Mouse (Mus musculus): Measurements from ENCODE around the gene Kcnn4. TPM values are rescaled to one million over a fixed set of nuclear protein-coding genes. Genes with fewer than 3 reads are reported as not detected.

Kcnn4 gene
- polyA plus RNA-seq, 1 experiment from 2014 or later: 3.0 TPM

- Histone ChIP-seq H3K9me3 (ENCODE audit: control insufficient read depth, low read depth, low read length) (no peaks in the 10 kb centered on the region), H3K9ac (replicated peaks; ENCODE audit: low read depth, low read length) (no peak overlapping the region), H3K36me3 (ENCODE audit: control insufficient read depth, insufficient read depth, low read length) (peaks cover 5% of the 10 kb centered on the region; the same call in 1 of the 2 replicates), H3K27me3 (ENCODE audit: control insufficient read depth, insufficient read depth, low read length) (no peaks in the 10 kb centered on the region), H3K27ac (ENCODE audit: low read length) (no peak overlapping the region), H3K4me2 (replicated peaks; ENCODE audit: low read depth, low read length) (no peak overlapping the region), H3K4me3 (ENCODE audit: low read depth, low read length) (no peak overlapping the region), H3K4me1 (ENCODE audit: control insufficient read depth, insufficient read depth, low read length) (no peaks in the 10 kb centered on the region)
- no peak for ATAC-seq (ENCODE audit: insufficient number of reproducible peaks, insufficient read depth, low FRiP score, low read depth)
- WGBS: 83% methylated on average over 8 of the region's 8 CpGs
Observed at GRCm38 (mm10) chr7:24419579-24419978, 49.5 kb downstream of the Kcnn4 start.

GRCm38 (mm10) chr7:24421648-24422047, 51.6 kb downstream of the Kcnn4 start:
- Histone ChIP-seq H3K36me3 (ENCODE audit: control insufficient read depth, insufficient read depth, low read length) (peaks cover 5% of the 10 kb centered on the region; the same call in 1 of the 2 replicates), H3K9ac (replicated peaks; ENCODE audit: low read depth, low read length) (no peak overlapping the region), H3K4me2 (replicated peaks; ENCODE audit: low read depth, low read length) (no peak overlapping the region), H3K27ac (ENCODE audit: low read length) (no peak overlapping the region), H3K4me1 (ENCODE audit: control insufficient read depth, insufficient read depth, low read length) (no peaks in the 10 kb centered on the region), H3K4me3 (ENCODE audit: low read depth, low read length) (no peak overlapping the region), H3K9me3 (ENCODE audit: control insufficient read depth, low read depth, low read length) (no peaks in the 10 kb centered on the region), H3K27me3 (ENCODE audit: control insufficient read depth, insufficient read depth, low read length) (no peaks in the 10 kb centered on the region)
- WGBS: 75% methylated on average over 7 of the region's 7 CpGs
- no peak for ATAC-seq (ENCODE audit: insufficient number of reproducible peaks, insufficient read depth, low FRiP score, low read depth)

GRCm38 (mm10) chr7:24422251-24422650, 52.2 kb downstream of the Kcnn4 start:
- H3K4me2 ChIP-seq (replicated peaks; ENCODE audit: low read depth, low read length): no peak overlapping the region
- no peak overlapping the region for H3K27ac ChIP-seq (ENCODE audit: low read length)
- ATAC-seq (ENCODE audit: insufficient number of reproducible peaks, insufficient read depth, low FRiP score, low read depth): no peak
- H3K36me3 ChIP-seq (ENCODE audit: control insufficient read depth, insufficient read depth, low read length): peaks cover 5% of the 10 kb centered on the region; the same call in 1 of the 2 replicates
- H3K9ac ChIP-seq (replicated peaks; ENCODE audit: low read depth, low read length): no peak overlapping the region
- no peaks in the 10 kb centered on the region for H3K27me3 ChIP-seq (ENCODE audit: control insufficient read depth, insufficient read depth, low read length)
- H3K4me3 ChIP-seq (ENCODE audit: low read depth, low read length): no peak overlapping the region
- WGBS: 79% methylated on average over 8 of the region's 8 CpGs
- no peaks in the 10 kb centered on the region for H3K9me3 ChIP-seq (ENCODE audit: control insufficient read depth, low read depth, low read length)
- no peaks in the 10 kb centered on the region for H3K4me1 ChIP-seq (ENCODE audit: control insufficient read depth, insufficient read depth, low read length)

GRCm38 (mm10) chr7:24423107-24423763, 53.2 kb downstream of the Kcnn4 start:
- no peak overlapping the region for H3K27ac ChIP-seq (ENCODE audit: low read length)
- H3K9ac ChIP-seq (replicated peaks; ENCODE audit: low read depth, low read length): no peak overlapping the region
- peaks cover 5% of the 10 kb centered on the region; the same call in 1 of the 2 replicates for H3K36me3 ChIP-seq (ENCODE audit: control insufficient read depth, insufficient read depth, low read length)
- no peak for ATAC-seq (ENCODE audit: insufficient number of reproducible peaks, insufficient read depth, low FRiP score, low read depth)
- no peaks in the 10 kb centered on the region for H3K27me3 ChIP-seq (ENCODE audit: control insufficient read depth, insufficient read depth, low read length)
- no peaks in the 10 kb centered on the region for H3K9me3 ChIP-seq (ENCODE audit: control insufficient read depth, low read depth, low read length)
- no peaks in the 10 kb centered on the region for H3K4me1 ChIP-seq (ENCODE audit: control insufficient read depth, insufficient read depth, low read length)
- no peak overlapping the region for H3K4me2 ChIP-seq (replicated peaks; ENCODE audit: low read depth, low read length)
- H3K4me3 ChIP-seq (ENCODE audit: low read depth, low read length): no peak overlapping the region
- WGBS: 74% methylated on average over 15 of the region's 15 CpGs

GRCm38 (mm10) chr7:24423956-24424732, 54.1 kb downstream of the Kcnn4 start:
- no peak for ATAC-seq (ENCODE audit: insufficient number of reproducible peaks, insufficient read depth, low FRiP score, low read depth)
- Histone ChIP-seq H3K4me1 (ENCODE audit: control insufficient read depth, insufficient read depth, low read length) (no peaks in the 10 kb centered on the region), H3K9ac (replicated peaks; ENCODE audit: low read depth, low read length) (no peak overlapping the region), H3K27me3 (ENCODE audit: control insufficient read depth, insufficient read depth, low read length) (no peaks in the 10 kb centered on the region), H3K4me2 (replicated peaks; ENCODE audit: low read depth, low read length) (no peak overlapping the region), H3K36me3 (ENCODE audit: control insufficient read depth, insufficient read depth, low read length) (peaks cover 5% of the 10 kb centered on the region; the same call in 1 of the 2 replicates), H3K27ac (ENCODE audit: low read length) (no peak overlapping the region), H3K4me3 (ENCODE audit: low read depth, low read length) (no peak overlapping the region), H3K9me3 (ENCODE audit: control insufficient read depth, low read depth, low read length) (no peaks in the 10 kb centered on the region)
- WGBS: 78% methylated on average over 12 of the region's 12 CpGs

- 65% methylated on average over 9 of the region's 9 CpGs for WGBS
- no peak for ATAC-seq (ENCODE audit: insufficient number of reproducible peaks, insufficient read depth, low FRiP score, low read depth)
- Histone ChIP-seq H3K4me3 (ENCODE audit: low read depth, low read length) (no peak overlapping the region), H3K9ac (replicated peaks; ENCODE audit: low read depth, low read length) (no peak overlapping the region), H3K27me3 (ENCODE audit: control insufficient read depth, insufficient read depth, low read length) (no peaks in the 10 kb centered on the region), H3K4me1 (ENCODE audit: control insufficient read depth, insufficient read depth, low read length) (no peaks in the 10 kb centered on the region), H3K36me3 (ENCODE audit: control insufficient read depth, insufficient read depth, low read length) (no peaks in the 10 kb centered on the region; the same call in 1 of the 2 replicates), H3K4me2 (replicated peaks; ENCODE audit: low read depth, low read length) (no peak overlapping the region), H3K9me3 (ENCODE audit: control insufficient read depth, low read depth, low read length) (no peaks in the 10 kb centered on the region), H3K27ac (ENCODE audit: low read length) (no peak overlapping the region)
Observed at GRCm38 (mm10) chr7:24425919-24426318, 55.9 kb downstream of the Kcnn4 start.

- H3K27ac ChIP-seq (ENCODE audit: low read length): no peak overlapping the region
- H3K9ac ChIP-seq (replicated peaks; ENCODE audit: low read depth, low read length): no peak overlapping the region
- no peak overlapping the region for H3K4me3 ChIP-seq (ENCODE audit: low read depth, low read length)
- H3K27me3 ChIP-seq (ENCODE audit: control insufficient read depth, insufficient read depth, low read length): no peaks in the 10 kb centered on the region
- H3K4me1 ChIP-seq (ENCODE audit: control insufficient read depth, insufficient read depth, low read length): 0 out of 2 replicates have a peak, but pooled peaks cover 3% of the 10 kb centered on the region
- H3K4me2 ChIP-seq (replicated peaks; ENCODE audit: low read depth, low read length): no peak overlapping the region
- no peaks in the 10 kb centered on the region for H3K9me3 ChIP-seq (ENCODE audit: control insufficient read depth, low read depth, low read length)
- ATAC-seq (ENCODE audit: insufficient number of reproducible peaks, insufficient read depth, low FRiP score, low read depth): no peak
- WGBS: 92% methylated on average over 8 of the region's 8 CpGs
- no peaks in the 10 kb centered on the region; the same call in 1 of the 2 replicates for H3K36me3 ChIP-seq (ENCODE audit: control insufficient read depth, insufficient read depth, low read length)
Observed at GRCm38 (mm10) chr7:24427168-24427567, 57.1 kb downstream of the Kcnn4 start.

GRCm38 (mm10) chr7:24428725-24429124, 58.7 kb downstream of the Kcnn4 start:
- H3K4me2 ChIP-seq (replicated peaks; ENCODE audit: low read depth, low read length): no peak overlapping the region
- H3K9me3 ChIP-seq (ENCODE audit: control insufficient read depth, low read depth, low read length): peaks cover 5% of the 10 kb centered on the region; the same call in 1 of the 2 replicates
- WGBS: 93% methylated on average over 5 of the region's 5 CpGs
- no peak overlapping the region for H3K27ac ChIP-seq (ENCODE audit: low read length)
- H3K36me3 ChIP-seq (ENCODE audit: control insufficient read depth, insufficient read depth, low read length): no peaks in the 10 kb centered on the region
- H3K4me1 ChIP-seq (ENCODE audit: control insufficient read depth, insufficient read depth, low read length): 0 out of 2 replicates have a peak, but pooled peaks cover 3% of the 10 kb centered on the region
- H3K9ac ChIP-seq (replicated peaks; ENCODE audit: low read depth, low read length): no peak overlapping the region
- no peak for ATAC-seq (ENCODE audit: insufficient number of reproducible peaks, insufficient read depth, low FRiP score, low read depth)
- no peak overlapping the region for H3K4me3 ChIP-seq (ENCODE audit: low read depth, low read length)
- 0 out of 2 replicates have a peak, but pooled peaks cover 7% of the 10 kb centered on the region for H3K27me3 ChIP-seq (ENCODE audit: control insufficient read depth, insufficient read depth, low read length)
